Mouse (Mus musculus) lung, embryonic 16.5 days (tissue): Measurements from ENCODE around the gene Adnp. TPM values are rescaled to one million over a fixed set of nuclear protein-coding genes. Genes with fewer than 3 reads are reported as not detected.
A peak's percentile ranks its signal among the peaks of the same experiment; 100 is the strongest.

Source experiments
- ATAC-seq: fragments of 200-750 bp; cut with Nextera tagmentation; 2 replicates; pipeline ENCODE4 v1.8.0; 2017; ENCODE audit warnings: low read depth, mild to moderate bottlenecking, moderate library complexity
- H3K27ac ChIP-seq: fragments of 300-500 bp; sonication (generic); 2 replicates; pipeline ENCODE4 v1.5.1; 2014; ENCODE audit warnings: mild to moderate bottlenecking, control low read depth, low read length
- H3K27me3 ChIP-seq: fragments of 300-500 bp; sonication (generic); 2 replicates; pipeline ENCODE4 v1.6.1; 2014; ENCODE audit warnings: low read depth, low read length, mixed read lengths; ENCODE audit not compliant: control insufficient read depth, insufficient read depth
- H3K36me3 ChIP-seq: fragments of 300-500 bp; sonication (generic); 2 replicates; pipeline ENCODE4 v1.6.1; 2014; ENCODE audit warnings: low read length; ENCODE audit not compliant: control insufficient read depth, insufficient read depth
- H3K4me1 ChIP-seq: fragments of 300-500 bp; sonication (generic); replicated peaks from 2 replicates; pipeline ENCODE4 v1.6.1; 2014; ENCODE audit warnings: low read length, mixed read lengths; ENCODE audit not compliant: control insufficient read depth, insufficient read depth
- H3K4me2 ChIP-seq: fragments of 300-500 bp; sonication (generic); 2 replicates; pipeline ENCODE4 v1.6.1; 2014; ENCODE audit warnings: low read depth, low read length, control low read depth
- H3K4me3 ChIP-seq: fragments of 300-500 bp; sonication (generic); 2 replicates; pipeline ENCODE4 v1.5.1; 2014; ENCODE audit warnings: mild to moderate bottlenecking, low read length, control low read depth
- H3K9ac ChIP-seq: fragments of 300-500 bp; sonication (generic); 2 replicates; pipeline ENCODE4 v1.6.1; 2014; ENCODE audit warnings: low read length, control low read depth
- H3K9me3 ChIP-seq: fragments of 300-500 bp; sonication (generic); 2 replicates; pipeline ENCODE4 v1.6.1; 2016; ENCODE audit warnings: low read length; ENCODE audit not compliant: control insufficient read depth
- WGBS: fragments of 180-500 bp; shearing (Covaris S2); extraction: QIAGEN DNeasy Blood & Tissue Kit; methylation state at CpG from one replicate; pipeline ENCODE4 v1.1.7; 2014; 5-methylcytosine and 5-hydroxymethylcytosine counted together
- polyA plus RNA-seq: library from polyadenylated mRNA; unstranded; fragments of >200 nt; fragmentation: Nextera tagmentation; extraction: Ambion mirVana; gene quantifications from 2 replicates; pipeline ENCODE4 v1.2.1, GENCODE M21; 2015

The Adnp gene
- polyA plus RNA-seq, 1 experiment from 2014 or later, result 1.3 TPM

DNA sequence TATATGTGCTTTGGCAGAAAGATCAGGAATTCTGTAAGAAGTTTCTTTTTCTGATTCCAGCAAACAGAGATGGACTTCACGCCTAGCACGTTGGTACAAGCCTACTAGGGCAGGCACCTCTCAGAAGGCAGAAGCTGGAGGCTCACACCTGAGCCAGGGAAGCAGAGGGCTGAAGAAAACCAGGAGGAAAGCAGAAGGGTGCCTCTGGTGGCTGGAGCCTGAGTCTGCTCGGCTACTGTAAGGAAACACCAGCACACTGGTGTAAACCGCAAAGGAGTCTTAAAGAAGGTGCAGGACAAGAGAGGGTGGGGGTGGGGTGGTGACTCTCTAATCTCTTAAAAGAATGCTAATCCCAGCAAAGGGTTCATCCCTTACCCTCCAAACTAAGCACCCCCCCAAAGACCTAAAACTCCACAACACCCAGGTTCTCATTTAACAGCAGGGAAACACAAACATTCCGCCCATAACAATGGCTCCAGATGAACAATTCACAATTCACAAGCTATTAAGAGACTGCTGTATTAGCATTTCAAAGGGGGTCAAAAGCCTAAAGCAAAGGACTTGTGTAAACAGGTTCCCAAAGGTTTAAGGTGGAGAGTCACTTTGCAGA, 7.0 kb upstream of the Adnp start:
- no peaks in the 10 kb centered on the region for H3K9me3 ChIP-seq
- no peaks in the 10 kb centered on the region for H3K27me3 ChIP-seq
- H3K9ac ChIP-seq, result no peak overlapping the region
- peaks cover 53% of the 10 kb centered on the region for H3K36me3 ChIP-seq
- H3K4me2 ChIP-seq, result no peak overlapping the region
- H3K27ac ChIP-seq, result no peak overlapping the region
- 56% methylated on average over 5 of the region's 5 CpGs for WGBS
- ATAC-seq, result no peak
- H3K4me3 ChIP-seq, result no peak overlapping the region
- no peaks in the 10 kb centered on the region for H3K4me1 ChIP-seq

DNA sequence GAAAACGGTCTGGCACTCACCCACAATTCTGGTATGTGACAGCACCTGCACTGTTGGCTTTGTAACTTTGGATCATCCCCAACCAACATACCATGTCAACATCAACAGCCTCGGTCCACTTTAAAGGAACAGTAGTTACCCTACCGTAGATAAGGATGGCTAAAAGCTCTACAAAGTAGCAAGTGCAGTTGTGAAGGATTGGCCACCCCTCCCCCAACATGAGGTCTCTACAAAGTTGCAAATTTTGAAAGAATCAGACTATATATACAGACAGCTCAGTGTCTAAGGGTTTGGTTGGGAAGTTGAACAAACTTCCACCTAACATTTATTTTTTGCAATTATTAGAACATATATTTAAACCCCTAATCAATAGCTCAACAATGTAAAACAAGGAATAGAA, 971 bp upstream of the Adnp start:
- 93% methylated on average over 3 of the region's 3 CpGs for WGBS
- Histone ChIP-seq H3K4me1 (peaks cover 12% of the 10 kb centered on the region; the same call in 1 of the 2 replicates), H3K9me3 (peaks cover 3% of the 10 kb centered on the region), H3K4me3 (no peak overlapping the region), H3K27me3 (no peaks in the 10 kb centered on the region), H3K36me3 (peaks cover 34% of the 10 kb centered on the region), H3K4me2 (no peak overlapping the region), H3K9ac (no peak overlapping the region), H3K27ac (peak overlapping the region; percentile 98)
- no peak for ATAC-seq

DNA sequence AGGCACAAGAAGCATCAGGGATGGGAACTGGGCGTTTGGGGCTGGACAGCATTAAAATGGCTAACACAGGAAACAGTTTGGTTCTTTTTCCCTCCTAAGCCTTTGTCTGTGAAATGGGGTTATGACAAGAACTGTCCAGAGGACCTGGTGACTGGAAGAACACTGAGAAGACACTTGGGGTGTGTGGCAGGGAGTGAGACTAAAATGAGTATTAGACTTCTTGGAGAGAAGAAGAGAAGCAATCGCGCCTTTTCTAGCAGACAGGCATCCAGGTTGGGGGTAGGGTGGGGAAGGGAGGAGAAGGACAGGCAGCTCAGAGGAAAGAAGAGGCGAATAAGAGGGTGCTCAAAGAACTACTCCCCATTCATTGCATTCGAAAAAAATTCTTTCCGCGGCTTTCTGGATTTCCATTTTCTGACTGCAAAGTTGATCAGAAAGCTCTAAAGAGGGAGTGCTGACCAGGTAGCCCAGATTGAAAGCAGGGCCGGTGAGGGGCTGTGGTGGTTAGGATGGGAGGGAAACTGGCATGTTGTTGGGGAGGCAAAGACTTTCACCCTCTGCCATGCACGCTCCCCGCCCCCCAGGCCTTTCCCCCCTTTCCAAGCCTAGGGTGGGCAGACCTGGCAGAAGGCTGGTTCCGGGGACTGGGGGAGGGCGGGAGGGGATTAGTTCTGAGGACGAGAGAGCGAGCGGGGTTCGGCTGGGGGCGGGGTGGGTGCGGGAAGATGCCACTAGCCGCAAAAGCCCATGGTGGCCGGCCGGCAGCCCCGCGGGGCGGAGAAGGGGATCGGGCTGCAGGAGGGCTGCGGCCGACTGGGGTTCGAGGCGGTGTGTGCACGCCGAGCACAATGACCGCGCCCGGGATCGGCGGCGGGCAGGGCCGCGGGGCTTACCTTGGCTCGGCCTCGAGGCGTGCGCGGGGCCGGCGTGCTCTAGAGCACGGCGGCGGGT, 956 bp downstream of the Adnp start:
- Histone ChIP-seq H3K4me1 (peaks cover 18% of the 10 kb centered on the region), H3K9ac (peak overlapping the region; percentile 100), H3K4me2 (peak overlapping the region; percentile 86), H3K4me3 (peak overlapping the region; percentile 94), H3K27ac (peak overlapping the region; percentile 98), H3K36me3 (peaks cover 21% of the 10 kb centered on the region), H3K9me3 (peaks cover 3% of the 10 kb centered on the region), H3K27me3 (no peaks in the 10 kb centered on the region)
- WGBS, result under 1% methylated on average over 38 of the region's 49 CpGs
- ATAC-seq, result peak; percentile 7

DNA sequence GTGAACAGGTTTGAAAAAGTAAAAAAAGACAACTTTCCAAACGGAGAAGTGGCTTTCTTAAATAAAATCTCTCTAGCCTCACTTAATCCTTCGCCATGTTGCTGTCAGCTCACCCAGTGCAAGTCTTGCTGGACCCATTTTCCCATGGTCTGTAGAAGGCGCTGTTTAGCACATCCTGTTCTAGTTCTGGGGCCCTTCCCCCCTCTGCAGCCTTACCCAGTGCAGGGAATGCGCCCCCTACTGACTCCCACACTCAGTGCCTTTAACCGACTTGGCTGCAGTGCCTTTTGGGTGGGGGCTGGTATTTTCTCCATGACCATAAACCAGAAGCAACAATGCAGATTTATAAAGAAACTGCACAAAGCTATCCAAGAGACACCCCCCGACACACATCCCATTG, 1.6 kb downstream of the Adnp start:
- Histone ChIP-seq H3K4me3 (peak overlapping the region; percentile 94), H3K36me3 (peaks cover 14% of the 10 kb centered on the region), H3K27ac (peak overlapping the region; percentile 98), H3K27me3 (no peaks in the 10 kb centered on the region), H3K9ac (peak overlapping the region; percentile 100), H3K9me3 (peaks cover 3% of the 10 kb centered on the region), H3K4me2 (peak overlapping the region; percentile 86), H3K4me1 (peaks cover 23% of the 10 kb centered on the region)
- peak; percentile 45 for ATAC-seq
- WGBS, result 1% methylated on average over 6 of the region's 6 CpGs

DNA sequence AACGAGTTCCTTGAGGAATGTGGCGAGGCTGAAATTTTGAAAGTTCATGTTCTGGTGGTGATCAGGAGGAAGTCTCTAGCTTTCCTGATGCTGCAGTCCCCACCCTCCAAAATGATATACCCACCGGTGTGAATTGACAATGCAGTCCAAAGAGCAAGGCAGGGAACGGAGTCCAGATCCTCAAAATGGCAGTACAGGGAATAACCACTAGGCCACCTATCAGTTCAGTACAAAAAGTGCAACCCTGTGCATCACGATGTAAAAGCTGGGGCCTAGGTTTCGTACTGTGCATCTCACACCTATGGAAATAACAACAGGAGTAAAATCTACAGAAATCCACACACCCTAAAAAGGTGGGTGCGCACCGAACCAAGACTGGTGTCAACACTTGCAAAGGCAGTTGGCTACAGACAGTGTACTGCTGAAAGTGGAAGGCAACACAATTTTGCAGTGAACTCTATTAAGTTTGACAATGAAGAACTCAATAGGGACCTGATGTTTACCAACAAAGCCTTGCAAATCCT, 2.4 kb downstream of the Adnp start:
- peaks cover 29% of the 10 kb centered on the region for H3K4me1 ChIP-seq
- no peak overlapping the region for H3K27ac ChIP-seq
- H3K4me2 ChIP-seq, result peak overlapping the region; percentile 86
- H3K9me3 ChIP-seq, result peaks cover 3% of the 10 kb centered on the region
- peaks cover 12% of the 10 kb centered on the region for H3K36me3 ChIP-seq
- peak overlapping the region; percentile 94 for H3K4me3 ChIP-seq
- H3K27me3 ChIP-seq, result no peaks in the 10 kb centered on the region
- WGBS, result 69% methylated on average over 8 of the region's 8 CpGs
- ATAC-seq, result no peak
- peak overlapping the region; percentile 100 for H3K9ac ChIP-seq

DNA sequence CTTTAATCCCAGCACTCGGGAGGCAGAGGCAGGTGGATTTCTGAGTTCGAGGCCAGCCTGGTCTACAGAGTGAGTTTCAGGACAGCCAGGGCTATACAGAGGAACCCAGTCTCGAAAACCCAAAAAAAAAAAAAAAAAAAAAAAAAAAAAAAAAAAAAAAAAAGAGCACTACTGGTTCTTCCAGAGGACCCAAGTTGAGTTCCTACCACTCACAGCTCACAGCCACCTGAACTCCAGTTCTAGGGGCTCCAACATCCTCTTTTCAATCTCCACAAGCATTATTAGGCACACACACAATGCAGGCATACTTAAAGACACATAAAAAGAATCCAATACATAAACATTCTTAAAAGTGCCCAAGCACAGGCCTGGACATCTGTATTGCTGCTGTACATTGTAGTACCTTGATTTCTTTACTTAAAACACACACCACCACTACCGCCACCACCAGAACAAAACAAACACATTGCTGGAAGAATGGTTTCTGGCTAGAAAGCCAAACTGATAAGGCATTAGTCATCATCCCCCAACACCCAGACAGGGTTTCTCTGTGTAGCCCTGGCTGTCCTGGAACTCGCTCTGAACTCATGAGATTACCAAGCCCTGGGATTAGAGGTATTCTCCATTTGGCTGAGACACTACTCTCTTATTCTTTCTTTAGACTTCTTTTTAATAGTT, 6.8 kb downstream of the Adnp start:
- peaks cover 9% of the 10 kb centered on the region for H3K36me3 ChIP-seq
- H3K4me2 ChIP-seq, result no peak overlapping the region
- 69% methylated on average over 4 of the region's 5 CpGs for WGBS
- H3K9me3 ChIP-seq, result peaks cover 3% of the 10 kb centered on the region
- no peak overlapping the region for H3K27ac ChIP-seq
- no peaks in the 10 kb centered on the region for H3K27me3 ChIP-seq
- H3K9ac ChIP-seq, result no peak overlapping the region
- peaks cover 44% of the 10 kb centered on the region for H3K4me1 ChIP-seq
- ATAC-seq, result no peak
- no peak overlapping the region for H3K4me3 ChIP-seq

DNA sequence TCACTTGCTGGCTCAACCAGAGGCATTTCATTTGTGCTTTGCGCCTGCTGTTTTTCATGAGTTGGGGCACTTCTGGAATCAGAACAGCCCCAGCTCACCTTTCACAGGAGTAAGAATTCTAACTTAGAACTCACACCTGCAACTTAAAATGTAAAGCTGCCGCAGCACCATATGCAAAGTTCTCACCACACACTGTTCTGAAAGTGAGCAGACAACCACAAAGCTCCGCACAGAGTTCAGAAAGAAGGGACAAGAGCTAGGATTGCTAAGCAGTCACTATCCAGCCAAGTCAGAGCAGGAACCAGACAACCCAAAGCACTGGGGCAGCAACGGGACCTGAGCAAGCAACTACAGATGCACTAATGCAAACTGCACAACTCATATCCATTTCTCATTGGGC, 7.4 kb downstream of the Adnp start:
- no peak for ATAC-seq
- Histone ChIP-seq H3K27me3 (no peaks in the 10 kb centered on the region), H3K36me3 (peaks cover 9% of the 10 kb centered on the region), H3K9ac (no peak overlapping the region), H3K4me1 (peaks cover 39% of the 10 kb centered on the region), H3K27ac (no peak overlapping the region), H3K9me3 (peaks cover 3% of the 10 kb centered on the region), H3K4me3 (no peak overlapping the region), H3K4me2 (0 out of 2 replicates have a peak overlapping the region, but pooled peaks have one; percentile 4)
- WGBS, result 80% methylated on average over 4 of the region's 4 CpGs

DNA sequence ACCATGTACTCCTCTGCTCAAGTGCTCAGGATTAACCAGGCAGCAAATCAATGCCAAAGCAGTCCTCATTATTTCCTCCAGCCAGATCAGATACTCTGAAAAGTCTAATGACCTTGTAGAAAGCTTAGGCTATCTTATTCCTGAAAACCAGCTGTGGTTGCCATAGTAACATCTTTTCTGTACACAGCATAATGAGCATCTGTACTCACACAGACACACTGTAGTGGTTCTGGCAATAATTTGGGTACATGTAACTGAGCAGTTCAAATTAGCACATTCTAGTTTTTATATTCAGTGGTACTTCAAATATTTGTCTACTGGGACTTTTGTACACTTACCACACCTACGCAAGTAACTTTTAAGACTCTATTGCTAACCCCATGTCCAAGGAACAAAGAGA, 8.5 kb downstream of the Adnp start:
- ATAC-seq, result no peak
- Histone ChIP-seq H3K9ac (no peak overlapping the region), H3K4me3 (no peak overlapping the region), H3K27me3 (no peaks in the 10 kb centered on the region), H3K4me2 (no peak overlapping the region), H3K9me3 (peaks cover 1% of the 10 kb centered on the region), H3K4me1 (peaks cover 36% of the 10 kb centered on the region), H3K27ac (no peak overlapping the region), H3K36me3 (peaks cover 4% of the 10 kb centered on the region)
- WGBS, result 63% methylated on average over 1 of the region's 1 CpGs

DNA sequence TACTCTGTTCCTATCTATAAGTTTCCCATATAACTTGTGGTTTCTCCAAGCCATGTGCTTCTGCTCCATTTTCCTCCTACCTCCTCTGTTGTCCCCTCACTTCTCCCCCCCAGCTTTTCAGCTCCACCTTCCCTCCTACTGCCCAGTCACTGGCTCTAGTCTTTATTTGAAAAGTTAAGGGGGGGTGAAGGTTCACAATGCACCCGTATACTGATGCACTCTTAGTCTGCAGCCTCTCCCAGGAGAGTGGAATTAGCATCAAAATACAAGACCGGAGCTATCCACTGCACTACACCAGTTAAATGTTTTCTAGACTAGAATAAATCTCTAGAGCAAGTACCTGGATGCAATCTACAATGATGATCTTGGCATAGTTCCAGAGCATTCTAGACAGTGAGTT, 11.2 kb downstream of the Adnp start:
- H3K9ac ChIP-seq, result no peak overlapping the region
- peaks cover 4% of the 10 kb centered on the region; the same call in 1 of the 2 replicates for H3K36me3 ChIP-seq
- 63% methylated on average over 2 of the region's 2 CpGs for WGBS
- no peak overlapping the region for H3K4me2 ChIP-seq
- ATAC-seq, result no peak
- no peak overlapping the region for H3K4me3 ChIP-seq
- no peak overlapping the region for H3K27ac ChIP-seq
- H3K27me3 ChIP-seq, result no peaks in the 10 kb centered on the region
- no peaks in the 10 kb centered on the region for H3K9me3 ChIP-seq
- H3K4me1 ChIP-seq, result peaks cover 33% of the 10 kb centered on the region
